Mouse (Mus musculus) layer of hippocampus, postnatal 36 days (tissue): ENCODE results near the gene Bco1. TPM values are rescaled to one million over a fixed set of nuclear protein-coding genes. Genes with fewer than 3 reads are reported as not detected.

Source experiments
- DNase-seq, 2 experiments: peaks; one replicate each; pipeline ENCODE4 v3.0.0; 2022
- total RNA-seq, 2 experiments: library from RNA; stranded (reverse); gene quantifications; 2 replicates each; pipeline ENCODE4 v1.2.3; 2021

The Bco1 gene
- under 1 TPM in 1 of 2 experiments, not detected in 1; 0.20 TPM for total RNA-seq

DNA sequence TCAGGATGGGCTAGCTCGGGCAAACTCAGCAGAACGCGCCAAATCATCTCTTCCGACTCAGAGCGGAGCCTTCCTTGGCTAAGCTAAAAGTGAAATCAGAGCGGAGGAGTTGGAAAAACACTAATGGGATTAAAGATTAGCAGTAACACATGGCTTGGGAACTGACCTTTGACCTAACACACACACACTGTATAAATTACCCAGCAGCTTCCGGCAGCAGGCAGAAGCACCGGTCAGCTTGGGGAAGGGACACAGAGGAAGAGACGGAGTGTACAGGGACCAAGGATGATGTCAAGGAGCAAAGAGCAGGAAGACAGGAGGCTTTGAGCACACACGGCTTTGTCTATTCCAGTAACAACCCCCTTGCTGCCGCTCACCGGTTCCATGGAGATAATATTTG is at the start of gene Bco1:
Gene Bco1 (plus strand): TSS at position 208 of the 400 bp plus-strand sequence.
- DNase-seq, result no peak

GRCm38 (mm10) chr8:117049444-117049843 is 46.2 kb upstream of the Bco1 start:
- DNase-seq, result no peak

DNA sequence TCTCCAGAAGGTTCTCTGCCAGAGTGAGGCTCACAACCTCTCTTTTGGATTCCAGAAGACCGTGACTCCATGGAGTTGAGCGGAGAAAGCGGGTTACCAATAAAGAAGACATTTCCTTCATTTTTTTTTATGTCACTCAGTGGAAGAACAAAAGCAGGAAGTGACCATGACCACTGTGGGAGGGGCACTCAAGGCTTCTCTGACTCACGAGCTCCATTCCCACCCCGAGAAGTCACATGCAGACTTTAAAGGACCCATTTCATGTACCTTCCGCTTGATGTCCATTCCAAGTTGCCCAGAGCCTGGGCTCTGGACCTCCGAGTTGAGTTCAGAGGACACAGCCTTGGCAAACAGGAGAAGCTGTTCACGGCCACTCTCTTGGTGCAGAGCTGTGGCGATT is 44.9 kb upstream of the Bco1 start:
- DNase-seq, result no peak

- no peak for DNase-seq
Measured at GRCm38 (mm10) chr8:117051316-117051715, 44.3 kb upstream of the Bco1 start.

DNA sequence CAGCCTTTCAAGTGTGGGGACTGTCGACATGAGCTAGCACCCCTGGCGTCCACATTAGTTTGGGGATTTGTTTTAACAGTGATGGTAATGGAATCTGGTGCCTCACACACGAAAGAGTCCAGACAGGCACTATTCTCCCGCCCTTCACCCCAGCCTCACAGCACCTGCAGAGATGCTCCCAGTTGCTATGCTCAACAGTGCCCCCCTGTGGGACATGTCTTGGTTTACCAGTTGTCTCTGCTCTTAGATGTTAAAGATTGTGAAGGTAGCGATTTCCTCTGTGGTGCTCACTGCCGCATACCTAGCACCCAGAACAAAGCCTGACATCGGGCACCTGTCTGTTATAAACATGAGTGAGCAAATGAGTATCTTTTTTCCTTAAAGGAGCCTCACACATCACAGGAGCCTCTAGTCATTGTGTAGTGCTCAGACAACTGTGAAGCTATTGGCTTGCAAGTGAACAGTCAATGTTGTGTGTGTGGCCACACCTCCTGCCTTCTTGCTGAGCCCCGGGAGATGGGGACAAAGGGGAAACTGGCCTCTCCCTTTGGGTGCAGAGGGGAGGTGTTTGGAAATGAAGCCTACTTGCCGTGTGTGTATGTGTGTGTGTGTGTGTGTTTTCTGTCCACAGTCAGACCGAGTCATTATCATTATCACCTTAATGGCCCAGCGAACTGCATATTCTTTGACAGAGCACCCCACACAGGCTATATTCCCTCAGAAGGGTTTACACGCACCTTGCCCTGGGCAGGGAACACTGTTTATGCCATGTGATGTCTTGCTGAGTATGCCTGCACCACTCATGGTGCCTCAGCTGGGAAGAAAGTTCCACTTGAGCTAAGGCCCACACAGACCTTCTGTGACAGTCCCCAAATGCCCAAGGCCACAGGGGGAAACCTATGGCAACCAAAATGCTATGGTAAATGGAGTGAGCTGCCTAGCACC is 42.2 kb upstream of the Bco1 start:
- DNase-seq, result no peak

GRCm38 (mm10) chr8:117054146-117054545 is 41.5 kb upstream of the Bco1 start:
- DNase-seq, result no peak

- DNase-seq, result no peak
Measured at GRCm38 (mm10) chr8:117055097-117055496, 40.6 kb upstream of the Bco1 start.

- no peak for DNase-seq
Measured at GRCm38 (mm10) chr8:117059021-117059420, 36.6 kb upstream of the Bco1 start.

- no peak for DNase-seq
Measured at GRCm38 (mm10) chr8:117060306-117060705, 35.3 kb upstream of the Bco1 start.

- peak in 1 of 2 experiments; percentile 19 for DNase-seq
Measured at GRCm38 (mm10) chr8:117061180-117061880, 34.3 kb upstream of the Bco1 start.

GRCm38 (mm10) chr8:117066955-117067354 is 28.7 kb upstream of the Bco1 start:
- DNase-seq, result no peak

GRCm38 (mm10) chr8:117067396-117067795 is 28.3 kb upstream of the Bco1 start:
- DNase-seq, result no peak

DNA sequence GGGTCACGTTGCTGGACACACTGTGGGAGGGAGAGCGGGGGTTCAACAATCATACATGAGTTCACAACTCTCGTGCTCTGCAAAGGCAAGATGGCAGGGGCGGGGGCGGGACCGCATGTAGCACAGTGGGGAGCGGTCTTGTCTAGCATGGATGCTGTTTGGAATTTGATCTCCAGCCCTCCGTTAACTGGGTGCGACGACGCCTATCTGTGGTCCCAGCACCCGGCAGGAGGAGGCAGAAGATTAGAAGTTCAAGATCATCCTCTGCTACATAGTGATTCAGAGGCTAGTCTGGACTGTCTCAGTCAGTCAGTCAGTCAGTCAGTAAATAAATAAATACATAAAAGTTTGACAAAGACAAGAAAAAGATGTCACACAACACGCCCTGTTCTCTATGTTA is 27.4 kb upstream of the Bco1 start:
- DNase-seq, result no peak

DNA sequence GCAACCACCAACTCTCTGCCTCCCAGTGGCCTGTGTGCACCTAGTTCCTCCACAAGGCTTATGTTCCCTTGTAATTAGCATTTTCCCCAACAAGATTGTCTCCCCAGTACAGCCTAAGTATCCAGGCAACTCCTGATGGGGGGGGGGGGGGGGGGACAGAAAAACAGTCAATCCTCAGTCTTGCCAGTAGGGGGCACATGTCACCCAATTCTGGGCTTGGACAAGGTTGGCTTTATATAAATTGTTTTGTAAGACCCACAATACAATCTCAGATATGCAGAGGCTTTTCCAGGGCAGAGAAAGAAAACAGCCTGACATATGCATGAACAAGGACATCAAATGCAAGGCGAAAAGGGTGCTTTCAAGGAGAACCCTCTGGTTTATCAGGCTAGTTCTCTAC is 25.9 kb upstream of the Bco1 start:
- no peak for DNase-seq

DNA sequence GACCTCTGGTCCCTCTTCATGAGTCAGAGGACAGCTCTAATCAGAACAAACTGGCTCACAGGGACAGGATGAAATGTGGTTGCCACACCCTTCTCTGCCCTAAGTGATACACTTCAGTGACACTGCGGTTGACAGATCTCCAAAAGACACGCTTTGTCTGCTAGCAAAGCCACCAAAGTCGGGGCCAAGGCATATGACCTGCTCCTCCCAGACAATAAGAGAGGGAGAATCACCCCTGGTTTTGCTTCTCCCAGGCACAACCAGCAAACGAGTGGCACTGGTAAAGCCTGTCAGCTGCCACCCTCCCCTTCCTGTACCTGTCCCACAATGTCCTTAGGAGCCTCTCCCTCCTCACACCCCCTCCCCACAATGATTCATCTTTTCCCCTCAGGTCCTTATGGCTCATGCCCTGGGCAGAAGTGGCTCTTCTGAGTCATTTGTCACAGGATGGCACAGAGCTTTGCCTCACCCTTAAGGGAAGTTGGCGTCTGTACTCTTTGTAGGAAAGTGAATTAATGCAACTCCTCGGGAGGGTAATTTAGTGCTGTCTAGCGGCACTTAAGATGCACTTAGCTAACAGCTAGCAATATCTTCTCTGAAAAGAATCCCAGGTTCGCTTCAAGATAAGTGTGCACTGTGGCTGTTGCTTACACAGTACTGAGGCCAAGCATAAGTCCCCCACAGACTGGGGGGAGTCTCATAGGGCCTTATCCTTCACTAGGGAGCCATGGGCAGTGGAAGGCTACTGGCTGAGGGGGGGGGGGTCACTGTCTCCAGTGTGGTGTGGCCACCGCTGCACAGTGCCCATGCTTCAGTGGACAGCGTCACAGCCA is 21.1 kb upstream of the Bco1 start:
- no peak for DNase-seq

GRCm38 (mm10) chr8:117078367-117078926 is 17.2 kb upstream of the Bco1 start:
- no peak for DNase-seq

DNA sequence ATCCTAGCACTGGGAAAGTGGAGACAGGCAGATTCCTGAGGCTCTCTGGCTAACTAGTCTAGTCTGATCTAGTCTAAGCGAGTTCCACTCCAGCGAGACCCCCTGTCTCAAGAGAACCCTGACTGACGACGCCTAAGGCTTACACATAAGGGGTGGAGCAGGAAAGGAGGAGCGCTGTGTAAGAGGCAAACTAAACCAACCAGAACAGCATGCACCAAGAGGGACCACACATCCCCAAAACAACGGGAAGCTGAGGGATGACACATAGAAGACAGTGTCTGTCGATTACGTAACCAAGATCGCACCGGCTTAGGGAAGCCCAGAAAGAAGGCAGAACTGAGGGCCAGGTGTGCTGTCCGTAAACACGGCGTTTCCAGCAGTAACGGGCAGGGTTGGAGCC is 16.0 kb upstream of the Bco1 start:
- no peak for DNase-seq

GRCm38 (mm10) chr8:117082399-117082872 is 13.2 kb upstream of the Bco1 start, which contains the start of gene Pkd1l2:
TSS of gene Pkd1l2 (minus strand) at chr8:117082449.
- DNase-seq, result no peak

- no peak for DNase-seq
Measured at GRCm38 (mm10) chr8:117082947-117083559, 12.6 kb upstream of the Bco1 start.

GRCm38 (mm10) chr8:117085521-117085920 is 10.1 kb upstream of the Bco1 start:
- DNase-seq, result no peak

DNA sequence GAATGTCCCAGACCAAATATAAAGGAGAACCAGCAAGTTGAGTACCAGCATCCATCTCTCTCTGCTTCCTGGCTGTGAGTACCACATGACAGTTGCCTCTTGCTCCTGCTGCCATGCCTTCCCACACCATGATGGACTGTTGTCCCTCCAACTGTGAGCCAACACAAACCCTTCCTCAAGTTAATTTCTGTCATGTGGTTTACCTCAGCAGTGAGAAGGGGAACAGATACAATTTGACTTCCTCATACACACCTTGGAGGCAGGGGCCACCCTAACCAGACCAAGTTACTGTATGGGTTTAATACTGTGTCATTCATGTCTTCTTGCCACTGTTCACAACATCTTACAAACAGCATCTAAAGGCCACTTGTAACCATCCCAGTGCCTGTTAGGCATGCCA is 8.6 kb upstream of the Bco1 start:
- DNase-seq, result no peak

GRCm38 (mm10) chr8:117089802-117090201 is 5.9 kb upstream of the Bco1 start:
- no peak for DNase-seq
